Mouse (Mus musculus): ENCODE measurements around the gene Gm14180. TPM values are rescaled to one million over a fixed set of nuclear protein-coding genes. Genes with fewer than 3 reads are reported as not detected.
"Not testable (repeated sequence)": the region's sequence is repeated elsewhere in the genome, so short reads cannot be mapped to it uniquely, and the experiment has no call there.

Gene Gm14180
- polyA plus RNA-seq, 1 experiment from 2014 or later: not detected

DNA sequence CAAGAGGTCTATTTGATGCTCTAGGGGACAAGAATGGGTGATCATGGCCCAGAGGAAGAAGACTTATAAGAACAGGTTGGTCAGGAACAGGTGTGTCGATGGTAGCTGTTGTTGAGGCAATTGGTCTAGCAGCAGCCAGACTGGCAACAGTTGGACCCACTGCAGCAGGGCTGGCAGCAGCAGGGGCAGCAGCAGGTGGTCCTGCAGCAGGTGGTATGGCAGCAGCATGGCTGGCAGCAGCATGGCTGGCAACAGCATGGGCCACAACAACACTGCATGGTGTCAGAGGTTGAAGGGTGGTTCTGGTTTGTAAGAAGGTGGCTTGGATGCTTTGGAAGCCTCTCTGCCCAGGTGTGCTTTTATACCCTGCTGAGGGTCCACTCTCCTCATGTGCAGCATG is 43.6 kb downstream of the Gm14180 start, which contains the start of gene Gm14190:
TSS of gene Gm14190 (minus strand) at position 278 of the 400 bp plus-strand sequence.
- no peaks in the 10 kb centered on the region for H3K4me1 ChIP-seq (ENCODE audit: control insufficient read depth, insufficient read depth, low read length)
- no peak within 1 kb of the TSS for H3K27ac ChIP-seq (ENCODE audit: low read length)
- no peaks in the 10 kb centered on the region for H3K9me3 ChIP-seq (replicated peaks; ENCODE audit: control insufficient read depth, low read length, poor library complexity, severe bottlenecking)
- no peak for ATAC-seq
- H3K4me2 ChIP-seq (ENCODE audit: low read length): no peak within 1 kb of the TSS
- 77% methylated on average over 1 of the region's 1 CpGs for WGBS
- no peak within 1 kb of the TSS for H3K9ac ChIP-seq (ENCODE audit: low read depth, low read length)
- H3K4me3 ChIP-seq (ENCODE audit: low read depth, low read length): no peak within 1 kb of the TSS
- H3K36me3 ChIP-seq (ENCODE audit: control insufficient read depth, insufficient read depth, low read length): no peaks in the 10 kb centered on the region
- H3K27me3 ChIP-seq (ENCODE audit: control insufficient read depth, insufficient read depth, low read depth, low read length): no peaks in the 10 kb centered on the region

- not testable (repeated sequence) for H3K27ac ChIP-seq (ENCODE audit: low read length); H3K9me3 ChIP-seq (replicated peaks; ENCODE audit: control insufficient read depth, low read length, poor library complexity, severe bottlenecking); H3K36me3 ChIP-seq (ENCODE audit: control insufficient read depth, insufficient read depth, low read length); H3K4me3 ChIP-seq (ENCODE audit: low read depth, low read length); H3K4me1 ChIP-seq (ENCODE audit: control insufficient read depth, insufficient read depth, low read length); H3K27me3 ChIP-seq (ENCODE audit: control insufficient read depth, insufficient read depth, low read depth, low read length); H3K4me2 ChIP-seq (ENCODE audit: low read length); H3K9ac ChIP-seq (ENCODE audit: low read depth, low read length); ATAC-seq
- WGBS: 78% methylated on average over 1 of the region's 1 CpGs
Measured at GRCm38 (mm10) chr11:99685235-99685634, 48.9 kb downstream of the Gm14180 start.

Other genes starting within 250 kb of the Gm14180 start
- gene Krt23, start 241.2 kb downstream of the Gm14180 start, polyA plus RNA-seq (2015; fragmentation: Nextera tagmentation; extraction: Ambion mirVana): 0.11 TPM in 1 of 2 replicates, not detected in the other
- gene Krt39, start 213.0 kb downstream of the Gm14180 start, polyA plus RNA-seq (2015; fragmentation: Nextera tagmentation; extraction: Ambion mirVana): not detected in 2 replicates
- not detected in 2 replicates for gene Krt40, start 191.1 kb downstream of the Gm14180 start, polyA plus RNA-seq (2015; fragmentation: Nextera tagmentation; extraction: Ambion mirVana)
- not detected in 2 replicates for gene Krtap3-3, start 183.4 kb downstream of the Gm14180 start, polyA plus RNA-seq (2015; fragmentation: Nextera tagmentation; extraction: Ambion mirVana)
- gene Krtap3-2, start 177.4 kb downstream of the Gm14180 start, polyA plus RNA-seq (2015; fragmentation: Nextera tagmentation; extraction: Ambion mirVana): not detected in 2 replicates
- not detected in 2 replicates for gene Gm11939, start 174.8 kb downstream of the Gm14180 start, polyA plus RNA-seq (2015; fragmentation: Nextera tagmentation; extraction: Ambion mirVana)
- gene Krtap3-1, start 167.7 kb downstream of the Gm14180 start, polyA plus RNA-seq (2015; fragmentation: Nextera tagmentation; extraction: Ambion mirVana): not detected in 2 replicates
- gene Krtap1-5, start 153.3 kb downstream of the Gm14180 start, polyA plus RNA-seq (2015; fragmentation: Nextera tagmentation; extraction: Ambion mirVana): not detected in 2 replicates
- gene Krtap1-4, start 150.6 kb downstream of the Gm14180 start, polyA plus RNA-seq (2015; fragmentation: Nextera tagmentation; extraction: Ambion mirVana): not detected in 2 replicates
- not detected in 2 replicates for gene Krtap1-3, start 143.0 kb downstream of the Gm14180 start, polyA plus RNA-seq (2015; fragmentation: Nextera tagmentation; extraction: Ambion mirVana)
- not detected in 2 replicates for gene Krtap9-3, start 136.2 kb downstream of the Gm14180 start, polyA plus RNA-seq (2015; fragmentation: Nextera tagmentation; extraction: Ambion mirVana)
- gene Gm11938, start 131.0 kb downstream of the Gm14180 start, polyA plus RNA-seq (2015; fragmentation: Nextera tagmentation; extraction: Ambion mirVana): not detected in 2 replicates
- not detected in 2 replicates for gene Gm11937, start 124.1 kb downstream of the Gm14180 start, polyA plus RNA-seq (2015; fragmentation: Nextera tagmentation; extraction: Ambion mirVana)
- gene Krtap2-4, start 119.4 kb downstream of the Gm14180 start, polyA plus RNA-seq (2015; fragmentation: Nextera tagmentation; extraction: Ambion mirVana): not detected in 2 replicates
- not detected in 2 replicates for gene Gm11562, start 113.9 kb downstream of the Gm14180 start, polyA plus RNA-seq (2015; fragmentation: Nextera tagmentation; extraction: Ambion mirVana)
- not detected in 2 replicates for gene Krtap4-1, start 106.1 kb downstream of the Gm14180 start, polyA plus RNA-seq (2015; fragmentation: Nextera tagmentation; extraction: Ambion mirVana)
- 0.25 TPM in 1 of 2 replicates, not detected in the other for gene Krtap4-2, start 99.2 kb downstream of the Gm14180 start, polyA plus RNA-seq (2015; fragmentation: Nextera tagmentation; extraction: Ambion mirVana)
- gene Krtap4-7, start 90.2 kb downstream of the Gm14180 start, polyA plus RNA-seq (2015; fragmentation: Nextera tagmentation; extraction: Ambion mirVana): not detected in 2 replicates
- gene Gm11555, start 84.1 kb downstream of the Gm14180 start, polyA plus RNA-seq (2015; fragmentation: Nextera tagmentation; extraction: Ambion mirVana): not detected in 2 replicates
- gene Gm11563, start 75.3 kb downstream of the Gm14180 start, polyA plus RNA-seq (2015; fragmentation: Nextera tagmentation; extraction: Ambion mirVana): not detected in 2 replicates
- gene Krtap4-6, start 68.3 kb downstream of the Gm14180 start, polyA plus RNA-seq (2015; fragmentation: Nextera tagmentation; extraction: Ambion mirVana): not detected in 2 replicates
- gene Gm14190, start 43.5 kb downstream of the Gm14180 start, polyA plus RNA-seq (2015; fragmentation: Nextera tagmentation; extraction: Ambion mirVana): not detected in 2 replicates
- not detected in 2 replicates for gene Gm11595, start 38.6 kb upstream of the Gm14180 start, polyA plus RNA-seq (2015; fragmentation: Nextera tagmentation; extraction: Ambion mirVana)
- not detected in 2 replicates for gene Krtap4-8, start 46.4 kb upstream of the Gm14180 start, polyA plus RNA-seq (2015; fragmentation: Nextera tagmentation; extraction: Ambion mirVana)
- not detected in 2 replicates for gene Krtap4-9, start 50.9 kb upstream of the Gm14180 start, polyA plus RNA-seq (2015; fragmentation: Nextera tagmentation; extraction: Ambion mirVana)
- not detected in 2 replicates for gene Gm11596, start 59.2 kb upstream of the Gm14180 start, polyA plus RNA-seq (2015; fragmentation: Nextera tagmentation; extraction: Ambion mirVana)
- not detected in 2 replicates for gene Gm11569, start 64.6 kb upstream of the Gm14180 start, polyA plus RNA-seq (2015; fragmentation: Nextera tagmentation; extraction: Ambion mirVana)
- not detected in 2 replicates for gene Gm11554, start 70.2 kb upstream of the Gm14180 start, polyA plus RNA-seq (2015; fragmentation: Nextera tagmentation; extraction: Ambion mirVana)
- gene Krtap4-13, start 75.6 kb upstream of the Gm14180 start, polyA plus RNA-seq (2015; fragmentation: Nextera tagmentation; extraction: Ambion mirVana): not detected in 2 replicates
- not detected in 2 replicates for gene Gm11564, start 81.4 kb upstream of the Gm14180 start, polyA plus RNA-seq (2015; fragmentation: Nextera tagmentation; extraction: Ambion mirVana)
- not detected in 2 replicates for gene 2300003K06Rik, start 103.8 kb upstream of the Gm14180 start, polyA plus RNA-seq (2015; fragmentation: Nextera tagmentation; extraction: Ambion mirVana)
- gene Krtap4-16, start 117.3 kb upstream of the Gm14180 start, polyA plus RNA-seq (2015; fragmentation: Nextera tagmentation; extraction: Ambion mirVana): not detected in 2 replicates
- not detected in 2 replicates for gene Gm11568, start 123.6 kb upstream of the Gm14180 start, polyA plus RNA-seq (2015; fragmentation: Nextera tagmentation; extraction: Ambion mirVana)
- not detected in 2 replicates for gene Gm11559, start 130.2 kb upstream of the Gm14180 start, polyA plus RNA-seq (2015; fragmentation: Nextera tagmentation; extraction: Ambion mirVana)
- not detected in 2 replicates for gene Krtap9-1, start 139.1 kb upstream of the Gm14180 start, polyA plus RNA-seq (2015; fragmentation: Nextera tagmentation; extraction: Ambion mirVana)
- gene Gm11567, start 144.9 kb upstream of the Gm14180 start, polyA plus RNA-seq (2015; fragmentation: Nextera tagmentation; extraction: Ambion mirVana): not detected in 2 replicates
- not detected in 2 replicates for gene Krtap31-1, start 173.6 kb upstream of the Gm14180 start, polyA plus RNA-seq (2015; fragmentation: Nextera tagmentation; extraction: Ambion mirVana)
- gene Gm11565, start 180.5 kb upstream of the Gm14180 start, polyA plus RNA-seq (2015; fragmentation: Nextera tagmentation; extraction: Ambion mirVana): not detected in 2 replicates
- not detected in 2 replicates for gene Krtap31-2, start 202.0 kb upstream of the Gm14180 start, polyA plus RNA-seq (2015; fragmentation: Nextera tagmentation; extraction: Ambion mirVana)
- not detected in 2 replicates for gene Krtap9-5, start 214.2 kb upstream of the Gm14180 start, polyA plus RNA-seq (2015; fragmentation: Nextera tagmentation; extraction: Ambion mirVana)
- gene Krtap29-1, start 244.8 kb upstream of the Gm14180 start, polyA plus RNA-seq (2015; fragmentation: Nextera tagmentation; extraction: Ambion mirVana): not detected in 2 replicates

Measured in midbrain, embryonic 16.5 days (tissue).